Mouse (Mus musculus) heart, embryonic 11.5 days (tissue): ENCODE measurements around the gene Chmp2a. TPM values are rescaled to one million over a fixed set of nuclear protein-coding genes. Genes with fewer than 3 reads are reported as not detected.

Source experiments
- polyA plus RNA-seq: library from polyadenylated mRNA; unstranded; fragments of >200 nt; fragmentation: Nextera tagmentation; extraction: Ambion mirVana; gene quantifications from 2 replicates; pipeline ENCODE4 v1.2.1, GENCODE M21; 2014

The Chmp2a gene
- polyA plus RNA-seq, 1 experiment from 2014 or later: 149 TPM

Other genes with a start within 250 kb of the Chmp2a start
- 8.5 and 9.1 TPM in 2 replicates for gene Zscan18, start 231.2 kb downstream of the Chmp2a start, polyA plus RNA-seq
- 12.4 and 13.4 TPM in 2 replicates for gene Zfp329, start 215.9 kb downstream of the Chmp2a start, polyA plus RNA-seq
- gene Zfp110, start 200.0 kb downstream of the Chmp2a start, polyA plus RNA-seq: 21.6 and 25.6 TPM in 2 replicates
- 2.8 and 3.6 TPM in 2 replicates for gene Zfp128, start 153.6 kb downstream of the Chmp2a start, polyA plus RNA-seq
- gene Zscan22, start 137.0 kb downstream of the Chmp2a start, polyA plus RNA-seq: 14.5 and 17.0 TPM in 2 replicates
- gene Rps5, start 112.5 kb downstream of the Chmp2a start, polyA plus RNA-seq: 659 and 704 TPM in 2 replicates
- 0.53 and 0.65 TPM in 2 replicates for gene Rnf225, start 107.4 kb downstream of the Chmp2a start, polyA plus RNA-seq
- gene Zfp324, start 69.0 kb downstream of the Chmp2a start, polyA plus RNA-seq: 6.8 and 7.1 TPM in 2 replicates
- 4.3 and 5.5 TPM in 2 replicates for gene Zfp446, start 57.0 kb downstream of the Chmp2a start, polyA plus RNA-seq
- not detected in 2 replicates for gene Slc27a5, start 36.6 kb downstream of the Chmp2a start, polyA plus RNA-seq
- gene Trim28, start 35.7 kb downstream of the Chmp2a start, polyA plus RNA-seq: 252 and 256 TPM in 2 replicates
- 13.6 and 16.0 TPM in 2 replicates for gene Zbtb45, start 24.8 kb downstream of the Chmp2a start, polyA plus RNA-seq
- gene Ube2m, start 3.5 kb upstream of the Chmp2a start, polyA plus RNA-seq: 172 and 174 TPM in 2 replicates
- gene Mzf1, start 20.0 kb upstream of the Chmp2a start, polyA plus RNA-seq: 1.5 and 1.7 TPM in 2 replicates
- not detected in 2 replicates for gene Vmn1r85, start 60.4 kb upstream of the Chmp2a start, polyA plus RNA-seq
- gene Vmn1r86, start 85.1 kb upstream of the Chmp2a start, polyA plus RNA-seq: not detected in 2 replicates
- not detected in 2 replicates for gene Vmn1r87, start 105.3 kb upstream of the Chmp2a start, polyA plus RNA-seq
- gene Vmn1r88, start 124.8 kb upstream of the Chmp2a start, polyA plus RNA-seq: not detected in 2 replicates
- not detected in 2 replicates for gene Vmn1r89, start 178.2 kb upstream of the Chmp2a start, polyA plus RNA-seq
- gene Lig1, start 242.5 kb upstream of the Chmp2a start, polyA plus RNA-seq: 84.6 and 95.3 TPM in 2 replicates
- 3.4 and 6.3 TPM in 2 replicates for gene Zswim9, start 243.9 kb upstream of the Chmp2a start, polyA plus RNA-seq